Mouse (Mus musculus) bone marrow, adult 2 months (tissue): ENCODE results near the gene Slamf6. TPM values are rescaled to one million over a fixed set of nuclear protein-coding genes. Genes with fewer than 3 reads are reported as not detected.
"Not testable (repeated sequence)": the region's sequence is repeated elsewhere in the genome, so short reads cannot be mapped to it uniquely, and the experiment has no call there.

Source experiments
- H3K27ac ChIP-seq: fragments of 200-500 bp; 2 replicates; pipeline ENCODE4 v1.5.1; 2012; ENCODE audit warnings: low read depth, mild to moderate bottlenecking, control low read depth, inconsistent platforms, low read length; ENCODE audit not compliant: control insufficient read depth, poor library complexity, insufficient read depth
- H3K4me1 ChIP-seq: fragments of 200-500 bp; 2 replicates; pipeline ENCODE4 v1.6.1; 2011; ENCODE audit warnings: low read length; ENCODE audit not compliant: control insufficient read depth, insufficient read depth
- H3K4me3 ChIP-seq: fragments of 200-500 bp; replicated peaks from 2 replicates; pipeline ENCODE3; 2011; ENCODE audit warnings: mild to moderate bottlenecking, low read depth, low read length, control low read depth; ENCODE audit not compliant: control insufficient read depth
- CTCF ChIP-seq: fragments of 200-500 bp; IDR thresholded peaks from 2 replicates; pipeline ENCODE4 v1.5.1; 2011; ENCODE audit warnings: low read length, control low read depth; ENCODE audit not compliant: control insufficient read depth, insufficient read depth
- POLR2A ChIP-seq: fragments of 200-500 bp; IDR thresholded peaks from 2 replicates; pipeline ENCODE4 v1.6.1; 2011; ENCODE audit warnings: low read depth, mild to moderate bottlenecking, control low read depth, low read length, borderline replicate concordance; ENCODE audit not compliant: control insufficient read depth
- WGBS: fragments of 180-500 bp; shearing (Covaris S2); methylation state at CpG from one replicate; pipeline ENCODE4 v1.1.7; 2018; 5-methylcytosine and 5-hydroxymethylcytosine counted together
- polyA plus RNA-seq: library from polyadenylated mRNA; stranded (reverse); fragments of >200 nt; gene quantifications from 2 replicates; pipeline ENCODE4 v1.2.4, GENCODE M21; 2011; ENCODE audit warnings: low replicate concordance; ENCODE audit not compliant: missing spikeins, insufficient read depth, insufficient read length

The Slamf6 gene
- polyA plus RNA-seq = 21.2 and 30.2 TPM in 2 replicates

DNA sequence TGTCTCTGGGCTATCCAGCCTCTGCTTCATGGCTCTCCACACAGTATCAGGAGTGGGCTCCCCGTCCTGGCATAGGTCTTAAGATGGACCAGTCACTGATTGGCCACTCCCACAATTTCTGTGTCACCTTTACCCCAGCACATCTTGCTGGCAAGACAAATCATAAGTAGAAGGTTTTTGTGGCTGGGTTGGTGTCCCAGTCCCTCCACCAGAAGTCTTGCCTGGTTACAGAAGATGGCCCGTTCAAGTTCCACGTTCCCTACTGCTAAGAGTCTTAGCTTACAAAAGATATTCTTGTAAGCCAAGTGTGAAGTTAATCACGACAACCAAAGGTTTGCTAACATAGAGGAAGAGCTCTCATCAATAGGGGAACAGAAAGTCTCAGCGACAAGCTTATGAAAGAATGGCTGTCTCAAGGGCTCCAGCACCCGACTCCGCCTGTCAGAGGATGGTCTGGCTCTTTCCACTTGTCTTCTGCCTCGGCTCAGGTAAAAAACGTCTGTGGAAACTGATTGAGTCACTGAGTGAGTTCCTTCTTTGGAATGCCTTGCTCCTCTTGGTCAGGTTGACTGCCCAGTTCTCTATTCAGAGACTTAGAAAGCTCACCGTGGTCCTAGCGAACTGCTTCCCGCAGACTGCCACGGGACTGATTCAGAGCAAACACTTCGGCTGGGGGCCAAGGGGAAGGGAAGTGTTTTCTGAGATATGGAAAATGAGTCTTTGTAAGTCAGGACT, at the start of gene Slamf6:
Slamf6 (plus strand) TSS at position 211 of the 735 bp plus-strand sequence.
- Histone ChIP-seq H3K4me1 (peaks cover 3% of the 10 kb centered on the region; the same call in 1 of the 2 replicates), H3K4me3 (peak within 1 kb of the TSS; percentile 63), H3K27ac (peak within 1 kb of the TSS; percentile 90)
- TF ChIP-seq POLR2A = no peak
- no peak for TF ChIP-seq CTCF
- 10% methylated on average over 14 of the region's 14 CpGs for WGBS

DNA sequence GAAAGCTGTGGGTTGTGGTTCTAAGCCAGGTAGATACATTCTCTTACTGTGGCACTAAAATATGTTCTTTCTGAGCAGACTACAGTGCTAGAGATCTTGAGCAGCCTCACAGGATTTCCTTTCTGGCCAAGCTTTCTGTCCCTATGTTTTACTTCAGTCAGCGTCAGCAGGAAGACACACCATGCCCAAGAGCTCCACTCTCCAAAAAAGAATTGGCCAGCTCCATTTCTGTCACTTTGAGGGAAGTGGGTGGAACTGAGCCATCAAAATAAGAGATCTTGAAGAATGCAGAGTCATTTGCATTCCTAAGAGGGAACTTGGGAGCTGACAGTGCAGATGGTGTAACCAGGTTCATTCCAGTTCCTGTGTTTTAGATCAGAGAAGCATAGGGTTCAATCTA, 30.3 kb upstream of the Slamf6 start:
- TF ChIP-seq CTCF (no peak), POLR2A (no peak)
- 82% methylated on average over 1 of the region's 1 CpGs for WGBS
- Histone ChIP-seq H3K4me1 (no peaks in the 10 kb centered on the region), H3K4me3 (no peak overlapping the region), H3K27ac (no peak overlapping the region)

GRCm38 (mm10) chr1:171895364-171895763, 22.0 kb upstream of the Slamf6 start, which contains the start of gene Gm10521:
Gene Gm10521 (plus strand): TSS chr1:171895664.
- H3K4me1 ChIP-seq, H3K27ac ChIP-seq, H3K4me3 ChIP-seq: not testable (repeated sequence)
- 91% methylated on average over 5 of the region's 5 CpGs for WGBS

DNA sequence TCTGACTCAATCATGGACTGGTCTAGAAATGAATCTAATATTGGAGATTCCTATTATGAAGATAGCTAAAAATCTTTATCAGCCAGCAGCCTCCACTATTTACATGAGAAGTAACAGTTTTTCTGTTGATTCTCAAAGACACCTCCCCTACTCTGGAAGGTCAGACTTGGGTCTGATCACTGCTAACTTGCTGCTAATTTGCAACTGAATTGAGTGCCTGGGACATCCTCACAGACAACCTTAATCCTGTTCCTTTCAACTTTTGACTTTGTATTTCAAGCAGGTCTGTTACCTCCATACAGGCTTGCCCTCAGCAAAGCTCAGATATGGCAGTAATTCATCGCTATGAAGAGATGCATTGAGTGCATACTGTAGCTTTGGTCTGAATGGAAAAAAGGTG, 13.3 kb upstream of the Slamf6 start:
- 90% methylated on average over 1 of the region's 1 CpGs for WGBS
- Histone ChIP-seq H3K27ac (no peak overlapping the region), H3K4me3 (no peak overlapping the region), H3K4me1 (no peaks in the 10 kb centered on the region; the same call in 1 of the 2 replicates)
- TF ChIP-seq POLR2A (no peak), CTCF (no peak)

DNA sequence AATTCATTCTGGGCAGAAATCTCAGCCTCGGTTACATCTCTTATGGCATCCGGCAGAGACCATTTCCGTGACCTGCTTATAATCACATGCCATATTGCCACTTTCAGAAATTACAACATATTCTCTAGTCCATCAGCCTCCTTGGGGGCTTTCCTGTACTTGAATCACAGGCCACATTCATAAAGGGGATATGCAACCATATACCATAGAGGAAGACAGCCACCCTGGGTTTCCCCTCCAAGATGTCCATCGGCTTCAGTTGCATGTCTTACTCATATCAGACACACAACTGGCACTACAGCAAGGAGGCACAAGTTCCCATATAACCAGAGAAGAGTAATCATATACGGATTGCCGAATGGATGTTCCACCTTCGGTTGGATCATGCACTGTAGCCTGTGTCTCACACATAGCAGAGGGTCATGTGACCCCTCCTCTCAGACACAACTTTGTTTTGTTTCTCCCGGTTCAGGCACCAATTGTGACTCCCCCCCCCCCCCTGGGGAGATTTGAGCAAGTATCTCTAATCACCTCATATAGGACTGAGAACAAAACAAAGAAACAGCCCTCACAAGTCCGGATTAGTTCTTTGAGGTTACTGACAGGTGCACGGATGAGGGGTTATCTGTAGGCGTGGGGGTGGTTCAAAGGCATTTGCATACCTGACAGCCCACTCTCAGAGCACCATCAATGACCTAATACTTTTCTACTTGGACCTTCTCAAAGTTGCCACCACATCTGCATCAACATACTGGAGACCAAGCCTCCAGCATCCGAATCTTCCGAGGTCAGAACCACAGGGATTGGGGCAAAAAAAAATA, 1.5 kb upstream of the Slamf6 start:
- no peak overlapping the region for H3K4me3 ChIP-seq
- TF ChIP-seq CTCF (no peak), POLR2A (no peak)
- H3K27ac ChIP-seq = no peak overlapping the region
- WGBS = 73% methylated on average over 13 of the region's 13 CpGs
- H3K4me1 ChIP-seq = peaks cover 3% of the 10 kb centered on the region; the same call in 1 of the 2 replicates

DNA sequence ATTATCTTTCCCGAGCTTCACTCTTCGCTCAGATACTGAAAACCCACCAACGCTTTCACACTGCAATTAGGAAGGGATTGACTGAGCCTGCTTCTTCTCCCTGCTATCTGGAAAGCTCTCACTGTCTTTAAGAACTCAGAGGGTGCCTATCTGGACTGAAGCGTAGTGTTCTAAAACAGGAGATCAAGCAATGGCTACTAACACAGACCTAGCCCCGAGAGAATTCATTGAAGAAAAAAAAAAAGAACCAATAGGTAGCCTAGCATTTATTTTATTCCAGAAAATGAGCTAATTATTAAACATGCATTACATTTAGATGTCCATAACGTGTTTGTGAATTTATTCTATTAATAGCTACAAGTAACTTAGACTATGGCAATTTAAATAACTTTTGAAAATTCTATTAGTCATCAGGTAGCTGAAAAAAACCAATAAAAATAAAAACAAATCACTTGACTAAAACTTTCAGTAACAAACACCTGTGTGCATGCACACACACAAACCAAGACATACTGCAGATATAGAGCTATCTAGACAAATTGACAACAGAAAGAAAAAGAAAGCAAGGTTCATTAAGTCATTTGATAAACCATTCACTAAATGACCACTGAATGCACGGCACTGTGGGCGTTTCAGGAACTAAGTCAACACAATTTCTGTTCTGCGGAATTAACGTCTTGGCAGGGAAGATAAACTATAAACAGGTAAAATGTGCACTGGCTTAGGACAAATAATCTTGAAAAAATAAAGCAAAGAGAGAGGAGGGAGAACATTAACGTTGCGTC, 1.0 kb downstream of the Slamf6 start:
- peak overlapping the region; percentile 90 for H3K27ac ChIP-seq
- peaks cover 3% of the 10 kb centered on the region; the same call in 1 of the 2 replicates for H3K4me1 ChIP-seq
- H3K4me3 ChIP-seq = peak overlapping the region; percentile 63
- TF ChIP-seq CTCF = no peak
- TF ChIP-seq POLR2A = no peak
- 46% methylated on average over 12 of the region's 12 CpGs for WGBS

GRCm38 (mm10) chr1:171919193-171919592, 1.9 kb downstream of the Slamf6 start:
- no peak overlapping the region for H3K27ac ChIP-seq
- TF ChIP-seq CTCF (no peak), POLR2A (no peak)
- 71% methylated on average over 5 of the region's 5 CpGs for WGBS
- peak overlapping the region; percentile 22 for H3K4me3 ChIP-seq
- H3K4me1 ChIP-seq = peaks cover 3% of the 10 kb centered on the region; the same call in 1 of the 2 replicates
